Mouse (Mus musculus) megakaryocyte-erythroid progenitor cell, adult 5-6 weeks (primary cell): ENCODE results near the gene Impdh2. TPM values are rescaled to one million over a fixed set of nuclear protein-coding genes. Genes with fewer than 3 reads are reported as not detected.
"Not testable (repeated sequence)": the region's sequence is repeated elsewhere in the genome, so short reads cannot be mapped to it uniquely, and the experiment has no call there.

ENCODE experiments used
- ATAC-seq: replicated peaks from 2 replicates; pipeline ENCODE4 v1.8.0; 2016; ENCODE audit warnings: mild to moderate bottlenecking, inconsistent platforms; ENCODE audit not compliant: severe bottlenecking, poor library complexity, low FRiP score, low TSS enrichment
- total RNA-seq, 2 experiments: library from RNA; stranded (forward) in 1 of 2; stranded (reverse) in 1 of 2; fragments of 200-1000, 215-1000 nt in 1 of 2; fragments of >200 nt in 1 of 2; fragmentation: Nextera tagmentation in 1 of 2; gene quantifications; 2 replicates each; pipeline ENCODE4 v1.2.3; 2014 to 2017

Gene Impdh2
- total RNA-seq, 2 experiments from 2014 or later = 507 to 539 TPM

DNA sequence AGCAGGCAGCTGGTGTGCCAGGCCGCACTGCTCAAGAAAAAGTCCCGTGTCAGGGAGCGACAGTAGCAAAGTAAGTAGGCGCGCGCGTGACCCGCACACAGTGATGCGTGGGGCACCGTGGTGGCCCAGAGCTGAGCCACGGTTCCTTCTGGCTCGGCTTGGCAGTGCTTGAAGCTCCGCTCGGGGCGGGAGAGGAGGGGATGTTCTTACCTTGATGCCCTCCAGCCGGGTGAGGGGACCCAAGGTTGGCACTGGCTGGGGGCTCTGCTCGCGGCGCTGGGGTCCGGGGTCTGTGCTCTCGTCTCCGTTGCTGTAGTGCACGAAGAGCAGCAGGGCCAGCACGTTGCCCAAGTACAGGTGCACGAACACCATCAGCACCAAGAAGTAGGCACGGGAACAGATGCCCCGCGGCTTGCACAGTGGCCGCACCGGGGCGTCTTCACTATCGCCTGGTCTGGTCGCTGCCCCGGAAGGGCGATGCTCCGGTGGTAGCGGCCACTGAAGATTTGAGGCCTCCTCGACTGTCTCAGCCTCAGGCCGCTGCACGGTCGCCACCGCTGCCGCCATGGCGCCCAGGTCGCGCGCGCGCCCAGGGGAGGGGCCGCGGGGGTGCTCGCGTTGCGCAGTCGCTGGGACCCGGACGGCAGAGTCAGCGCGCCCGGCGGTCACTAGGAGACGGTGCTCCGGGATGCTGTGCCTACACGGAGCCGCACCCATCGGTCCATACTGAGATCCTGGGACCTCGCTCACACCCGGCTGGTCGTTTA is 37.1 kb downstream of the Impdh2 start, which contains the start of gene P4htm:
Gene P4htm, minus strand, starts transcription at position 670 of the 767 bp plus-strand sequence.
- ATAC-seq = peak; percentile 78

DNA sequence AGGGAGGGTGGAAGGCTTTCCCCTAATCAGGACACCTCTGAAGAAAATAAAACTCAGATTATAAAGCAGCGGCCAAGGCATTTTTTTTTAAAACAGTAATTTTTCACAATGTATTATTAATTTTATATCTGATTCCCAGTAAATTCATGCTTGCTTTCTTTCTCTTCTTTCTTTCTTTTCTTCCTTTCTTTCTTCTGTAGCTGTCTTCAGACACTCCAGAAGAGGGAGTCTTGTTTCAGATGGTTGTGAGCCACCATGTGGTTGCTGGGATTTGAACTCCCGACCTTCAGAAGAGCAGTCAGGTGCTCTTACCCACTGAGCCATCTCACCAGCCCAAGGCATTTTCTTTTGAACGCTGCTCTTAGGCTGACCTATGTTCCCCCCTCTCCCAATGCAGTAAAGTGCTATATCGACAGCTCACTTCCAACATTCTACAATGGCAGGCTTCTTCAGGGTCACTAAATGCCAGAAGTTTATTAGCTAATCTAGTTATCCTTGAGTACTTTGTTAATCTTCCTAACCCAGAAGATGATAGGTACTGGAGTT is 39.0 kb downstream of the Impdh2 start:
- no peak for ATAC-seq

DNA sequence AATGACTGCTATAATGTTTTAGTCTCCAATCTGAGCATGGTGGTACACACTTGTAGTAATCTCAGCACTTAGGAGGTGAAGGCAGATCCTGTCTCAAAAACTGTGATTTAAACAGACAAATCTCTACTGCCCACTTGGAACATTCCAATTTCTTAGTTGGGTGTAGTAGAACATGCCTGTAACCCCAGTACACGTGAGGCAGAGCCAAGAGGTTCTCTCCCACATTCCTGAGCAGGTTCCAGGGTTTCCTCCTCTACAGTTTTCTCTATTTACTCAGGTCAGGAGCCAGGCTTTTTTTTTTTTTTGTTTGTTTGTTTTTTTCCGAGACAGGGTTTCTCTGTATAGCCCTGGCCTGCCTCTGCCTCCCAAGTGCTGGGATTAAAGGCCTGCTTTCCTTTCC is 39.9 kb downstream of the Impdh2 start:
- no peak for ATAC-seq

DNA sequence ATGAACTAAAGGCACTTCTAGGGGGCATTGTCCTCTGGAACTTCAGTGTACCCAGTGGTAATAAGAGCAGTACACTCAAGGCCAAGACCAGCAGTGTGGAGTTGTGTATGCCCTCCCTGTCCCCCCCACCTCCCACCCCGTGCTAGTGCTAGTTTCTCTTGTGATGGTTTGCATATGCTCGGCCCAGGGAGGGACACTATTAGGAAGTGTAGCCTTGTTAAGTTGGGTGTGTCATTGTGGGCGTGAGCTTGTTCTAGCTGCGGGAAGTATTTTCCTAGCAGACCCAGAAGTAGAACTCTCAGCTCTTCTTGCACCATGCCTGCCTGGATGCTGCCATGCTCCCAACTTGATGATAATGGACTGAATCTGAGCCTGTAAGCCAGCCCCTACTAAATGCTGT is 41.9 kb downstream of the Impdh2 start:
- ATAC-seq = no peak

DNA sequence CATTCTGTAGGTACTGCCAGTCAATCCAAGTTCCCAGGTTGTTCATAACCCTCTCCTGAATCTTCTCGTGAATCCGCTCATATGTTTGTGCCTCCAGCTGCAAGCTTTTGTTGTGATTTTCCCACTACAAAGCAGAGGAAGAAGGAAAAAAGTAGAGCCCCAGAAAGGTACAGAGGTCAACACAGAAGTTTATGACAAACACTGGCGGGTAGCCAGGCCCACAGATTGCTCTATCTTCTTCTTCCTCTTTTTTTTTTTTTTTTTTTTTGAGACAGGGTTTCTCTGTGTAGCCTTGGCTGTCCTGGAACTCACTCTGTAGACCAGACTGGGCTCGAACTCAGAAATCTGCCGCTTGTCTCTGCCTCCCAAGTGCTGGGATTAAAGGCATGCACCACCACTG is 47.8 kb downstream of the Impdh2 start:
- ATAC-seq = not testable (repeated sequence)

DNA sequence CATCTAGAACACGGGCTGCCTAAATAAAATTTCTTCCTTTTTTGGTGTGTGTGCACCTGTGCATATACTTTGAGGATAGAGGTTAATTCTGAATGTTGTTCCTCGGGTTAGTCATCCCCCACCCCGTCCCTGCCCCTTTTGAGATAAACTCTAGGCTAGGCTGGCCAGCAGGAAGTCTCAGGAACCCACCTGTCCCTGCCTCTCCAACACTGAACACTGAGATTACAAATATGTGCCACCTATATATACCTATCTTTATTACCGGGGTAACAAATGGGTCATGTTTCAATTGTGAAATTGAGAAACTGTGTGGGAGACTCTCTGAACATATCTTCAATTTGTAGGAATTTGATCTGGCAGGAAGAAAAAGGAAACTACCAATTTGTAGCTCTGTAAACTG is 48.8 kb downstream of the Impdh2 start:
- ATAC-seq = no peak

DNA sequence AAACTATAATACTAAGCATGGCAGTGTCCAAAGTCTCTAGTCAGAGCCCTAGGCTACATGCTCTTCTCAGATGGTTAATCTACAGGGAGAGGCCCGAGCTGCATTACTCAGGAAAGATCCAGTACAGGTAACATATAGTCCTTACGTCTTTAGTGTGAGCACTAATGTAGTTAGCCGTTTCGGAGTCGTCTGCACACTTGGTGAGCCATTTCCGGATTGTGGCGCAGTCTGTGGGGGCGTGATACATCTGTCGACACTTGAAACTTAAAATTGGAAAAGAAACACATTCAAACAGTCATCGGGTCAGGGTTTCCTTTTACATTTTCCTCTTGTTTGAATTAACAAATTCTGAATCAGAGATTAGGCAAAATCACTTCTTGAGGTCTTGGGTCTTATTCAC is 51.4 kb downstream of the Impdh2 start:
- ATAC-seq = no peak

Other genes with a start within 250 kb of the Impdh2 start
- gene Gpx1, start 221.4 kb upstream of the Impdh2 start, total RNA-seq (2014; fragmentation: Nextera tagmentation) = 1,807 and 1,840 TPM in 2 replicates
- gene Gpx1, start 221.4 kb upstream of the Impdh2 start, total RNA-seq (2017) = 887 and 925 TPM in 2 replicates
- gene Usp4, start 212.4 kb upstream of the Impdh2 start, total RNA-seq (2014; fragmentation: Nextera tagmentation) = 131 and 136 TPM in 2 replicates
- gene Usp4, start 212.4 kb upstream of the Impdh2 start, total RNA-seq (2017) = 62.4 and 84.2 TPM in 2 replicates
- 0.52 and 1.7 TPM in 2 replicates for gene 1700102P08Rik, start 167.5 kb upstream of the Impdh2 start, total RNA-seq (2014; fragmentation: Nextera tagmentation)
- gene 1700102P08Rik, start 167.5 kb upstream of the Impdh2 start, total RNA-seq (2017) = 4.3 TPM in 1 of 2 replicates, not detected in the other
- gene Ccdc36, start 131.8 kb upstream of the Impdh2 start, total RNA-seq (2014; fragmentation: Nextera tagmentation) = not detected in 2 replicates
- gene Ccdc36, start 131.8 kb upstream of the Impdh2 start, total RNA-seq (2017) = not detected in 2 replicates
- not detected in 2 replicates for gene BC048562, start 123.8 kb upstream of the Impdh2 start, total RNA-seq (2014; fragmentation: Nextera tagmentation)
- not detected in 2 replicates for gene BC048562, start 123.8 kb upstream of the Impdh2 start, total RNA-seq (2017)
- 19.6 and 42.3 TPM in 2 replicates for gene Ccdc71, start 99.8 kb upstream of the Impdh2 start, total RNA-seq (2014; fragmentation: Nextera tagmentation)
- gene Ccdc71, start 99.8 kb upstream of the Impdh2 start, total RNA-seq (2017) = 13.2 and 13.6 TPM in 2 replicates
- gene Klhdc8b, start 98.7 kb upstream of the Impdh2 start, total RNA-seq (2014; fragmentation: Nextera tagmentation) = 8.0 and 29.6 TPM in 2 replicates
- gene Klhdc8b, start 98.7 kb upstream of the Impdh2 start, total RNA-seq (2017) = 6.2 and 21.7 TPM in 2 replicates
- gene Lamb2, start 80.5 kb upstream of the Impdh2 start, total RNA-seq (2014; fragmentation: Nextera tagmentation) = not detected in 2 replicates
- 0.66 TPM in 1 of 2 replicates, not detected in the other for gene Lamb2, start 80.5 kb upstream of the Impdh2 start, total RNA-seq (2017)
- 127 and 134 TPM in 2 replicates for gene Usp19, start 69.7 kb upstream of the Impdh2 start, total RNA-seq (2014; fragmentation: Nextera tagmentation)
- 37.8 and 51.0 TPM in 2 replicates for gene Usp19, start 69.7 kb upstream of the Impdh2 start, total RNA-seq (2017)
- gene Qars, start 52.6 kb upstream of the Impdh2 start, total RNA-seq (2014; fragmentation: Nextera tagmentation) = 356 and 390 TPM in 2 replicates
- gene Qars, start 52.6 kb upstream of the Impdh2 start, total RNA-seq (2017) = 235 and 321 TPM in 2 replicates
- 115 and 171 TPM in 2 replicates for gene Qrich1, start 43.5 kb upstream of the Impdh2 start, total RNA-seq (2014; fragmentation: Nextera tagmentation)
- gene Qrich1, start 43.5 kb upstream of the Impdh2 start, total RNA-seq (2017) = 146 and 150 TPM in 2 replicates
- gene Ndufaf3, start 7.1 kb downstream of the Impdh2 start, total RNA-seq (2014; fragmentation: Nextera tagmentation) = 21.9 and 31.1 TPM in 2 replicates
- gene Ndufaf3, start 7.1 kb downstream of the Impdh2 start, total RNA-seq (2017) = 14.1 and 28.7 TPM in 2 replicates
- 119 and 182 TPM in 2 replicates for gene Dalrd3, start 9.6 kb downstream of the Impdh2 start, total RNA-seq (2014; fragmentation: Nextera tagmentation)
- 27.5 and 61.0 TPM in 2 replicates for gene Dalrd3, start 9.6 kb downstream of the Impdh2 start, total RNA-seq (2017)
- gene Wdr6, start 18.5 kb downstream of the Impdh2 start, total RNA-seq (2014; fragmentation: Nextera tagmentation) = 33.2 and 34.7 TPM in 2 replicates
- 25.8 and 26.8 TPM in 2 replicates for gene Wdr6, start 18.5 kb downstream of the Impdh2 start, total RNA-seq (2017)
- gene P4htm, start 37.4 kb downstream of the Impdh2 start, total RNA-seq (2014; fragmentation: Nextera tagmentation) = 2.6 and 3.2 TPM in 2 replicates
- gene P4htm, start 37.4 kb downstream of the Impdh2 start, total RNA-seq (2017) = 1.5 TPM in 1 of 2 replicates, not detected in the other
- gene Arih2, start 89.1 kb downstream of the Impdh2 start, total RNA-seq (2014; fragmentation: Nextera tagmentation) = 38.8 and 59.3 TPM in 2 replicates
- gene Arih2, start 89.1 kb downstream of the Impdh2 start, total RNA-seq (2017) = 61.5 and 65.1 TPM in 2 replicates
- 15.2 and 16.4 TPM in 2 replicates for gene Slc25a20, start 101.8 kb downstream of the Impdh2 start, total RNA-seq (2014; fragmentation: Nextera tagmentation)
- gene Slc25a20, start 101.8 kb downstream of the Impdh2 start, total RNA-seq (2017) = 23.4 and 29.7 TPM in 2 replicates
- 15.7 and 19.3 TPM in 2 replicates for gene Prkar2a, start 129.0 kb downstream of the Impdh2 start, total RNA-seq (2014; fragmentation: Nextera tagmentation)
- 15.8 and 26.9 TPM in 2 replicates for gene Prkar2a, start 129.0 kb downstream of the Impdh2 start, total RNA-seq (2017)
- gene Ip6k2, start 223.5 kb downstream of the Impdh2 start, total RNA-seq (2014; fragmentation: Nextera tagmentation) = 29.8 and 36.7 TPM in 2 replicates
- gene Ip6k2, start 223.5 kb downstream of the Impdh2 start, total RNA-seq (2017) = 31.3 and 48.7 TPM in 2 replicates
- gene Nckipsd, start 248.1 kb downstream of the Impdh2 start, total RNA-seq (2014; fragmentation: Nextera tagmentation) = 8.6 and 12.2 TPM in 2 replicates
- 1.0 and 2.3 TPM in 2 replicates for gene Nckipsd, start 248.1 kb downstream of the Impdh2 start, total RNA-seq (2017)